Mouse (Mus musculus) brown adipose tissue, adult 24 weeks (tissue): ENCODE data around the gene Stam. TPM values are rescaled to one million over a fixed set of nuclear protein-coding genes. Genes with fewer than 3 reads are reported as not detected.

Experiments used
- H3K27ac ChIP-seq: fragments of 200-500 bp; replicated peaks from 2 replicates; pipeline ENCODE4 v1.5.1; 2012; ENCODE audit warnings: low read depth, mild to moderate bottlenecking, low read length
- H3K4me1 ChIP-seq: fragments of 200-500 bp; 2 replicates; pipeline ENCODE4 v1.6.1; 2012; ENCODE audit warnings: low read length, mixed read lengths; ENCODE audit not compliant: control insufficient read depth, insufficient read depth, insufficient read length
- H3K4me3 ChIP-seq: fragments of 200-500 bp; 2 replicates; pipeline ENCODE4 v1.5.1; 2012; ENCODE audit warnings: low read depth, mild to moderate bottlenecking, low read length, moderate library complexity; ENCODE audit not compliant: insufficient read depth
- polyA plus RNA-seq: library from polyadenylated mRNA; stranded (reverse); fragments of >200 nt; gene quantifications from 2 replicates; pipeline ENCODE4 v1.2.4, GENCODE M21; 2012; ENCODE audit not compliant: missing spikeins, insufficient read depth, insufficient read length

Gene Stam
- polyA plus RNA-seq: 18.8 and 19.0 TPM in 2 replicates

DNA sequence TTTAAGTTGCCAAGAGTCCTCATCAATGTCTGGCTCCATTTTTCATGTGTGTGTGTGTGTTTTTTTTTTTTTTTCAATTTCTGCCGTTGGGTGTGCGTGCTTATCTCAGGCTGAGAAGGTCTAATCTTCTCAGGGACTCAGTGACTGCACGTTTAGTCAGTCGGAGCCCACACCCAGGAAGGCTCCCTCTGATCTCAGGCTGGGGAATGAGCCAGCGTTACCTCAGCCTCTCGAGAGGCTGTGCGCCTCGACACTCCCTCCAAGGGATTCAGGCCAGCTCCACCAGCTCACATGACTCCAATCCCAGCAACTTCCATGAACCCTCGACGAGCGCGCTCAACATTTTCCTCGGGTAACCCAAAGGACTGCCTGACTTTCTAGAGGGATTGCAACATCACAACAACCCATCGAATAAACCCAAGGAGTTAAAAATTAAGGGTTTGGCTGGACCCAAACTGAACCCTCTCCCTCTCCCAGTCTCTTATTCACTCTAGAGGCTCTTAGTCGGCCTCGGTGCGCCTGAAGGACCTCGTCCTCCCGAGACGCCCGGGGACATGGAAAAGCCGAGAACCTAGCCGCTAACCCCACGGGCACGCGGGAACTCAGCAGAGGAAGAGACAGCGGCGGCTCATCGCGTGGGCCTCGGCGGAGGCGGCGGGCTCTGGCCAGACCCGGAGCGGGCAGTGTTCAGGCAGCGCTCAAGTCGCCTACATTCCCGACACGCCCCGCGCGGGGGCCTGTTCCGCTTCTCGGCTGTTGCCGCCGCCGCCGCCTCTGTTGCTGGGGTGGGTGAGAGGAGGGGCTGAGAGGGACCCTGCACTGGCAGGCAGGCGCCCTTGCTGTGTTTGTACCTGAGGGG lies at the start of gene Stam:
Gene Stam, plus strand, starts transcription at position 737 of the 859 bp plus-strand sequence.
- Histone ChIP-seq H3K27ac (peak within 1 kb of the TSS; percentile 96), H3K4me3 (peak within 1 kb of the TSS; percentile 89), H3K4me1 (no peaks in the 10 kb centered on the region)

DNA sequence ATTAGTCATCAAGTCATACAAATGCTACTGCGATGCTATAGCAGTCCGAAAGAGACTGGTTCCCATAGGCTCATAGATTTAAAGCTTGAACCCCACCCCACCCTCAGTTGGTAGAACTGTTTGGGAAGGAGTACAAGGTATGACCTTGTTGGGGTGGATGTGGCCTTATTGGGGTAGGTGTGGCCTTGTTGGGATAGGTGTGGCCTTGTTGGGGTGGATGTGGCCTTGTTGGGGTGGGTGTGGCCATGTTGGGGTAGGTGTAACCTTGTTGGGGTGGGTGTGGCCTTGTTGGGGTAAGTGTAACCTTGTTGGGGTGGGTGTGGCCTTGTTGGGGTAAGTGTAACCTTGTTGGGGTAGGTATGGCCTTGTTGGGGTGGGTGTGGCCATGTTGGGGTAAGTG lies 32.6 kb upstream of the Stam start:
- no peaks in the 10 kb centered on the region for H3K4me1 ChIP-seq

DNA sequence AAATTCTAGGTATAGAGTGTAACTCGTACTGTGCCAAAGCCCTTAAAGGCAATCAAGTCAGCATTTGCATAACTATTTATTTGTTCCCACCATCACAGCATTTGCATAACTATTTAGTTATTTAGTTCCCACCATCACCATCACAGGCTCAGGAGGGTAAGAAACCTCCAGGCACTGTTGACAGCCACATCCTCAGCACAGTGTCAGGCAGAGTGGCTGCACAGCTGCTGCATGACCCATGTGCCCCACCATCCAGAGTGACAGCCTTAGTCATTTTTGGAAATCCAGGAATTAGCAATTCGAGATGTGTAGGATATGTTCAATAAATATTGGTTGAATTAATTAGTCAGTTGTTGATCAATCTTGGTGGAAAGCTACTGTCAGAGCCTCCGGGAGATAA lies 30.9 kb upstream of the Stam start:
- Histone ChIP-seq H3K4me1 (no peaks in the 10 kb centered on the region), H3K4me3 (no peak overlapping the region), H3K27ac (no peak overlapping the region)

More for the DNA sequence above, 32.6 kb upstream of the Stam start:
- H3K27ac ChIP-seq: no peak overlapping the region
- H3K4me3 ChIP-seq: no peak overlapping the region

DNA sequence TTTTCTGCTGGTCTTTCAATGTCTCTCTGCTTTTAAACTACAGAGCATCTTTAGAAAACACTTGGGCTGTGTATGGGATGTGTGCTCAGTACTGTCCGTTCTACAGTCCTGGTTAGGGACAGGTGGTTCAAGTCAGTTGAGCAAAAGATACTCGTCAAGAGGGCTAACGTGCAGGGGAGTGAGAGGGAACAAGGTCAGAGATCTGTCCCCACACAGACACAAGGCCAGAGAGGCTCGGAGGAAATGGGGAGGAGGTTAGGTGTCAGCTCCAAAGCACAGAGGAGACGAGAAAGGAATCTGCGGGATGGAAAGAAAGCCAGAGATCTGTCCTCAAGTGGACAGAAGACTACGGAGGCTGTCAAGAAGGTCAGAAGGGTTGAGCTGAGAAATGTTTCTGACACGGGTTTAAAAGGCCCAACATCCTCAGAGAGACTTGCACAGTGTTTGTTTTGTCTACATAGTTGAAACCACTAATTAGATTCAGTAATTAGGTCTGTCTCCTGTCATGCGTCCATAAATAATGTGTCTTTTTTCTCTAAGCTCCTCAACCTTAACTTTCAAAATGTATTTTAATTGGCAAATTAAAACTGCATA lies 30.2 kb upstream of the Stam start:
- Histone ChIP-seq H3K4me1 (no peaks in the 10 kb centered on the region), H3K4me3 (no peak overlapping the region), H3K27ac (no peak overlapping the region)

DNA sequence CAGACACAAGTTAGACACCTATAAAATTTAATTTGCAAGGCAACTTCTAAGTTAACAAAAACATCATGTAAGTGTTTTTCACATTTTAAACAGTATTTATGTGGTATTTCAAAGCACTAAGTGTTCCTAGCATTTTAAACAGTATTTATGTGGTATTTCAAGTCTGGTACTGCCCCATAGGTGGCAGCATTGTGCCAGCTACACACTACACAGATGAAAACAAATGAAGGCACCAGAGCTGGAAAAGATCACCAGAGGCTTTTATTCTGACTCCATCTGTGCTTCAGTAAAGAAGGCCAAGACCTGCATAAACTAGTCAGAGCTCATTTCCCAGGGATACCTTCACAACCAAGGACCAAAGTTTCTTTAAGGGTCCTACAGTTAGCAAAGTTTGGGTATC lies 25.5 kb upstream of the Stam start:
- Histone ChIP-seq H3K4me3 (no peak overlapping the region), H3K4me1 (no peaks in the 10 kb centered on the region), H3K27ac (no peak overlapping the region)

DNA sequence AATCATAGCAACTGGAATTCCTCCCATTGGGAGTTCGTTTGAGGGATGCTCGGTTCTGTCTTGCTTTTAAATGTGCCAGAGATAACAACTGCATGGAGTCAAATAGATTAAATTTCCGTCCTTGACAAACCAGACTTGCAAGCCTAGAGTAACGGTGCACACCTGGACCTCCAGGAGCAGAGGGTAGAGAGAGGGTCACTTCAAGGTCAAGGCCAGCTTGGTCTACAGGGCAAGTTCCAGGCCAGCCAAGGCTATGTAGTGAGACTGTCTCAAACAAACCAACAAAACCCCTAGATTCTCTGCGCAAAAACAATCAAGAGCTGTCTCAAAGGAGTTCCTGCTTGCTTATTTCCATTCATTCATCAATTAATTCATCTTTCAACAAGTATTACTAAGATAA lies 25.1 kb upstream of the Stam start:
- H3K27ac ChIP-seq: no peak overlapping the region
- no peaks in the 10 kb centered on the region for H3K4me1 ChIP-seq
- H3K4me3 ChIP-seq: no peak overlapping the region

DNA sequence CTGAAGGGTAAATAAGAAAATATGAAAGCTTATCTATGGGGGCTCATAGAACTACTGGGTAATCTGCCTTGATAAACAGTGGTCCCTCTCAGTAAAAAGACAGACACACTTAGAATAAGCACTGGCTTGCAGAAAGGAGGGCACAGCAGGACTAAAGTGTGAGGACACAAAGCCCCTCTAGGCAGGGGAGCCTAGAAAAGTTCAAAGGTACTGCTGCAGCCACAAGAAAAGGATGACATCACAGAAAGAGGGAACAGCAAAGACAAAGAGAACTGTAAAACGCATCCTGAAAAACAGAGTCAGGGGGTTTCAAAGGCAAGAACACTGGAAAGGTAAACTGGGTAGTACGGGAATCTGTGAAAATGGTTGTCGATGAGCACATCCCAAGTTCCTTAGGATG lies 20.3 kb upstream of the Stam start:
- no peak overlapping the region for H3K27ac ChIP-seq
- no peak overlapping the region for H3K4me3 ChIP-seq
- no peaks in the 10 kb centered on the region for H3K4me1 ChIP-seq

DNA sequence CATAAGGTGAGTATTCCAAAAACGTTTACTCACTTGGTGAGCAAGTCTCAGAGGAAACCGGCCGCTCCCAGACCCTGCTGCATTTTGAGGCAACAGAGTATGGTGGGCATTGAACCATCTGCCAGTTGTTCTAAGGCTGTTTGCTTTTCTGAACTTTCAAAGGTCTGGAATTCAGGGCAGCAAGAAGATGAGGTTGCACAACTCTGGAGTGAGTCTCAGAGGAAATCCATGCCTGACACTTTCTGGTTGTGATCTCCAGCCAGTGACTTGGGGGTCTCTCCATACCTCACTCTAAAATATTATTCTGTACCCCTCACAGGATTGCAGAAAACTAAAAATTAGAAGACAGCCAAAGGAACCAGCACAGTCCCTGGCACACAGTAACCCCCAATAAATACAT lies 19.7 kb upstream of the Stam start:
- H3K27ac ChIP-seq: no peak overlapping the region
- H3K4me1 ChIP-seq: no peaks in the 10 kb centered on the region
- no peak overlapping the region for H3K4me3 ChIP-seq

DNA sequence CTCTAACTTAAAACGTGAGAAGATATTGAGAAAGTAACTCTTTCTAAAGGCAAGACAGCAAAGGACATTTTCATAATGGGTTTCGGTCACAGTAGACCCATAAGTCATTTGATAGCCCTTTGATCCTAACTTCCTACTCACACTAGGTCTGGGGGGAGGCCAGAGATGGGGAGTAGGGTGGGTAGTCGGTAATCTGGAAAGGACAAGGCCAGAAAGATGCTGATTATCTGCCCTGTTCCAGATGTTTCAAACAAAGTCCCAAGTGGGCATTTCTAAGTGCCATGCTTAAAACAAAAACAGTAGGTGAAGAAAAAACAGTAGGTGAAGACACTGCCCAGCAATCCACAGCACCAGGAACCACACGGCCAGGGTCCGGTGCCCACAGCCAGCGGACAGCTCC lies 19.2 kb upstream of the Stam start:
- Histone ChIP-seq H3K4me3 (peak overlapping the region; percentile 77), H3K27ac (peak overlapping the region; percentile 45)

DNA sequence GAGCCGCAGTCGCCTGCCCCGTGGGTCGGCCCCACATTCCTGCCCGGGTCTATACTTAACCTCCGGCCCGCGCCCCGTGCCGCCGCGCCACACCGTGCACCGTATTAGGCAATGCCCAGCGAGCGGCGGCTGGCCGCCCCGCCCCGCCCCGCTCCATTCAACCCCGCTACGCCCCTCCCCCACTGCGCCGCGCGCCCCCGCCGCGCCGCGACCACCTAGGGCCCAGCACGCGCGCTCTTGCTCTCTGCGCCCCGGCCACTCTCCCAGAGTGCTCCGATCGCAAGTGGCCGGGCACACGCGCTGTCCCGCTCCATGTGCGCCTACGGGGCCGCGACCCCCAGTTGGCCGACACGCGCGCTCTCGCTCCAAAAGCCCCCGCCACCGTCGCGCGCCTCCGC lies 18.7 kb upstream of the Stam start:
- H3K27ac ChIP-seq: peak overlapping the region; percentile 45
- no peaks in the 10 kb centered on the region for H3K4me1 ChIP-seq
- H3K4me3 ChIP-seq: peak overlapping the region; percentile 77

More for the DNA sequence above, 19.2 kb upstream of the Stam start:
- no peaks in the 10 kb centered on the region for H3K4me1 ChIP-seq

DNA sequence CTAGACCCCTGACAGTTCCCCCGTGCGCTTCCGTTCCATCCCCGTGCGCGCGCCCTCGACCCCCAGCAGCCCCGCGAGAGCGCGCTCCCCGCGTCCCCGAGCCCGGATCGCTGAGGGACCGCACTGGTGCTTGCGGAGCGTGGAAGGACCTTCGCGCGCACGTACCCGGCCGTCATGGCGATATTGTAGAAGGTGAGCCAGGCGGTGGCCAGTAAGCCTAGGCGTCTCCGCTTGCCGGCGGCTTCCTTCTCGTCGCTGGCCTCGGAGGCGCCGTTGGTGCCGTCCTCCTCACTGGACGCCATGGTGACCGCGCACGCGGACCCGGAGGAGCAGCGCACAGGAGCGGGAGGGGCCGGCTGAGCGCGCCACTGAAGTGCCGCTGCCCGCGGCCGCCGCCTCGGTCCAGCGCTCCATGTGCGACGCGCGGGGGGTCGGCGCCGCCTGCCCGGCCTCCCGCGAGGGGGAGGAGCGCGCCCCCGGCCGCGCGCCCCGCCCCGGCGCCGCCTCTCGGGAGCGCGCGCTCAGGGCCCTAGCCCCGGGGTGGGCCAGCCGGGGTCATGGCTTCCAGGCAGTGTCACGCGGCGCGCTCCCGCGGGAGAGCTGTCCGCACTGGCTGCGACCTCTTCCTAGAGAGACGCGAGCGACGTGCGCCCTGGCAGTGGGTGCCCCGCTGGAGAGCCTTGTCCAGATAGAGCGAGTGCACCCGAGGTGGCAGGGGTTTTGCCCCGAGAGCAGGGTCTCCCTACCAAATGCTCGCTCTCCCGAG lies 18.1 kb upstream of the Stam start, which contains the start of gene Hacd1:
Gene Hacd1, minus strand, starts transcription at position 570 of the 766 bp plus-strand sequence.
- Histone ChIP-seq H3K4me1 (no peaks in the 10 kb centered on the region), H3K4me3 (peak within 1 kb of the TSS; percentile 77), H3K27ac (peak within 1 kb of the TSS; percentile 45)

DNA sequence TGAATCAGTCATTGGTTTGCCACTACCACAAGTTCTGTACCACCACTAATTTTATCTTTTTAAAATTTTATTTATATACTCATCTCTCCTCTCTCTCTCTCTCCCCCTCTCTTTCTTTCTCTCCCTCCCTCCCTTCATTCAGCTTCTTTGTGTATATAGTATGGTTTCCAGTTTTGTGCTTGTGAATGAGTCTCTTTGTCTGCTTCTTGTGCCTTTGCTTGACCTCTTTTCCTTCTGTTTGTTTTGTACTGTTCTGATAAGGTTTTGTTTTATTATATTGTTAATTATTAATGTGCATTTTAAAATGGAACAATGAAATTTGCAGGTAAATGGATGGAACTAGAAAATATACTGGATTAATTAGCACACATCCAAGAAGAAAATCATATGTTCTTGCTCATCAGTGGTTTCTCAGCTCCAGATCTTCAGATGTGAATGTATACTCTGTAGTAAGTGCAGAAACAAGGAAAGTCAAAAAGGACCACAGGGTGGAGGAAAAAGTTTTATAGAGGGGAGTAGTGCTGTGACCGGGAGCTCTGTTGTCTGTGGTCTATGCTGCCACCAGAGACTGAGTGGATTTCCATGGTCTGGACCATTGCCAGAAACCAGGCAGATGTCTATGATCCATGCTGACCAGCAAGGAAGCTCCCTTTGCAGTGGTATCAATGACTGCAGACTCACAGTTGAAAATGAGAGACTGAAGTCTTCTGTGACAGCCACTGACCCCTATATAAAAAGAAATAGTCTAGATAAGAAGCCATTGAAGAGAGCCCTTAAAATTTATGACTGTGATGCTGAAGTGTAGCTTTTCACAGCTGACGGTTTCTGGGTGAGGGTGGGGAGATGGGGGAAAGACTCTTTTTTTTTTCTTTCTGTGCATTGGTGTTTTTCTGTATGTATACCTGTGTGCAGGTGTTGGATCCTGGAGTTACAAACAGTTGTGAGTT lies 7.9 kb upstream of the Stam start:
- H3K4me1 ChIP-seq: no peaks in the 10 kb centered on the region
- no peak overlapping the region for H3K27ac ChIP-seq
- no peak overlapping the region for H3K4me3 ChIP-seq

DNA sequence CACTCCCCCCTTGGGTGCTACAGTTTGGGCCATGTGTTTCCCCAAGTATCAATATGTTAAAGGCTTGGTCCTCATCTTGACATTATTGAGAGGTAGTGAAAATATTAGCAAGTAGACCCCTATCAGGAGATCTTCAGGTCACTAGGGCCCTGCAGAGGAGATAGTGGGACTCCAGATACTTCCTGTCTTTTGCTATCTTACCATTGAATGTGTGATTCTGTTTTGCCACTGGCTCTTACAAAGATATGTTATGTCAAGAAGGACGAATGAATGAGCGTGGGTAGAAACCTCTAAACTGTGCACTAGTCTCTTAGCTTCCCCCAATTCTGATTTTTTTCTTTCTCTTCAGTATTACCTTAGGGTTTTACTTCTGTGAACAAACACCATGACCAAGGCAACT lies 4.9 kb upstream of the Stam start:
- Histone ChIP-seq H3K4me1 (no peaks in the 10 kb centered on the region), H3K27ac (no peak overlapping the region), H3K4me3 (no peak overlapping the region)

DNA sequence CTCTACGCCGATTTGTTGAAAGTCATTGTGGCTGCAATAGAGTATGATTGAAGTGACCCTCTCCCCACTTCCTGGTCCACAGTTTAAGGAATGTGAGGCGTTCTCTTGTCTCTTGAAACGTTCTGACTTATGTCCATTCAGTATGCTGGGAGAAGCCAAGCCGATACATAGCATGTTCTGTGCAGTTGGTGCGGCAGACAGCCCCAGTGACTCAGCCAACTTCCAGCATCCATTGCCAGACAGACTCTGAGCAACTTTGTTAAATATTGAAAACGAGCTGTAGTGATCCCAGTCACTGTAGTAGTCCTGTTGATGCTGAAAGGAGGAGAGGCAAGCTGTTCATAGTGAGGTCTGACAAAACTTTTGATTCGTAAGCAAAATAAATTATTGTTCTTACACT lies 3.4 kb upstream of the Stam start:
- H3K4me1 ChIP-seq: no peaks in the 10 kb centered on the region
- H3K27ac ChIP-seq: no peak overlapping the region
- H3K4me3 ChIP-seq: no peak overlapping the region
